In the genomic region with DNA sequence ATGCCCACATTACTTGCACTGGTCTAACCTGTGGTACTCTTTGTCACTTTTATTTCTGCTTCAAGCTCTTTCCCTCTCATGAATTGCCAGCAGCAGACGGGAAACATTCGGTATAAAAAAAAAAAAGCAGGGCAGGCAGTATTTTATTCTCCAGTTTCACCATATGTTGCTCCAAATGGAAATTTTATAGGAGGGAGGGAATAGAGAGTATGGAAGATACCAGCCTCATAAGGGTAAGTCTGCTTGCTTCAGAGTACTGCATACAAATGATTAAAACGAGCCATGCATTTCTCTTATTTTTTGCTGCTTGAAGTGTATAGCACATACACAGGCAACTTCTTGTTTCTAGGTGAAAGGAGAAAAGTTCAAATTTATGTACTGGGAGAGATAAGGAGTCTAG, we compare ENCODE assay signal across 25 mouse cellular contexts.
A peak's percentile ranks its signal among the peaks of the same experiment; 100 is the strongest.
DNase-seq lines count a peak whose midpoint lies in the region; ATAC-seq lines count a peak whose summit lies in the region.
"Had no signal": no experiment of that assay in that cellular context is flagged by ENCODE, and none has a peak within 500 bp of the region (broad histone marks: within the 10 kb centered on the region; RNA-seq: fewer than 3 reads in every experiment).

No protein-coding gene starts in this region.

- no peak overlapping the region for H3K4me2 ChIP-seq in forebrain, embryonic 15.5 days (replicated peaks)
- no peak overlapping the region for H3K4me2 ChIP-seq in forebrain, embryonic 11.5 days (ENCODE audit: low read depth, low read length, severe bottlenecking)
- H3K4me2 ChIP-seq: heart, embryonic 11.5 days; heart, embryonic 15.5 days; hindbrain, embryonic 14.5 days; intestine, embryonic 15.5 days had no signal

- H3K9me3 ChIP-seq in forebrain, embryonic 15.5 days: no peaks in the 10 kb centered on the region
- H3K9me3 ChIP-seq in forebrain, embryonic 11.5 days (ENCODE audit: control insufficient read depth, low read length): no peaks in the 10 kb centered on the region
- H3K9me3 ChIP-seq: embryonic facial prominence, embryonic 10.5 days; heart, embryonic 15.5 days; hindbrain, embryonic 10.5 days; intestine, embryonic 15.5 days had no signal

- H3K27me3 ChIP-seq in forebrain, embryonic 15.5 days: no peaks in the 10 kb centered on the region
- H3K27me3 ChIP-seq in forebrain, embryonic 11.5 days (ENCODE audit: control insufficient read depth, insufficient read depth, low read length): no peaks in the 10 kb centered on the region
- H3K27me3 ChIP-seq: CH12.LX; heart, embryonic 15.5 days; intestine, embryonic 15.5 days; Patski had no signal

- DNase-seq in forebrain, embryonic 11.5 days (ENCODE audit: low spot score): no peak
- DNase-seq in layer of hippocampus, adult 9-11 months: peak; percentile 2
- DNase-seq in layer of hippocampus, adult 8-10 months (ENCODE audit: low spot score in 2 of 2): no peak
- peak; percentile 48 for DNase-seq in brain, adult 2 months (ENCODE audit: low read depth, low spot score)
- DNase-seq in brain, embryonic 18.5 days (ENCODE audit: low read depth, low spot score): peak; percentile 43
- no peak for DNase-seq in embryo, embryonic 11 days
- no peak for DNase-seq in retina, postnatal 1 day
- DNase-seq: adrenal gland, postnatal 14 days; cerebellum, adult 11 months; cerebellum, adult 9-10 months; cerebellum, postnatal 36 days; gastrocnemius, postnatal 14 days; heart, adult 2 months; heart, postnatal 14 days; kidney, adult 18-20 months had no signal

- no peak overlapping the region for H3K9ac ChIP-seq in forebrain, embryonic 15.5 days (replicated peaks)
- H3K9ac ChIP-seq in forebrain, embryonic 11.5 days (ENCODE audit: low read length): no peak overlapping the region
- H3K9ac ChIP-seq: heart, embryonic 15.5 days; hindbrain, embryonic 14.5 days; intestine, embryonic 15.5 days had no signal

- H3K27ac ChIP-seq in forebrain, embryonic 15.5 days (replicated peaks): 0 out of 2 replicates have a peak overlapping the region, but pooled peaks have one; percentile 43
- no peak overlapping the region for H3K27ac ChIP-seq in forebrain, embryonic 11.5 days (ENCODE audit: low read depth, low read length)
- H3K27ac ChIP-seq: embryonic facial prominence, embryonic 10.5 days; heart, adult 2 months; heart, embryonic 15.5 days; hindbrain, embryonic 10.5 days; hindbrain, embryonic 14.5 days; intestine, embryonic 15.5 days had no signal

- peak; percentile 70 for ATAC-seq in forebrain, embryonic 15.5 days (replicated peaks)
- ATAC-seq in forebrain, embryonic 11.5 days (replicated peaks; ENCODE audit: low FRiP score): no peak
- ATAC-seq: activated CD4-positive, CD25-positive, alpha-beta regulatory T cell, adult 4 months; intestine, embryonic 15.5 days; Patski had no signal

- no peaks in the 10 kb centered on the region for H3K36me3 ChIP-seq in forebrain, embryonic 15.5 days
- no peaks in the 10 kb centered on the region for H3K36me3 ChIP-seq in forebrain, embryonic 11.5 days (ENCODE audit: control insufficient read depth, insufficient read depth, low read length)
- H3K36me3 ChIP-seq: embryonic facial prominence, embryonic 10.5 days; heart, embryonic 15.5 days; hindbrain, embryonic 10.5 days; intestine, embryonic 15.5 days had no signal

- WGBS in forebrain, embryonic 15.5 days: 71% methylated on average over 3 of the region's 3 CpGs
- WGBS in forebrain, embryonic 11.5 days: 85% methylated on average over 3 of the region's 3 CpGs

- H3K4me1 ChIP-seq in forebrain, embryonic 15.5 days: 0 out of 2 replicates have a peak, but pooled peaks cover 3% of the 10 kb centered on the region
- H3K4me1 ChIP-seq in forebrain, embryonic 11.5 days (replicated peaks; ENCODE audit: control insufficient read depth, insufficient read depth, low read length): no peaks in the 10 kb centered on the region
- H3K4me1 ChIP-seq: embryonic facial prominence, embryonic 10.5 days; heart, embryonic 15.5 days; intestine, embryonic 15.5 days had no signal

- no peak overlapping the region for H3K4me3 ChIP-seq in forebrain, embryonic 15.5 days
- H3K4me3 ChIP-seq in forebrain, embryonic 11.5 days (ENCODE audit: low read depth, low read length): no peak overlapping the region
- H3K4me3 ChIP-seq: embryonic facial prominence, embryonic 10.5 days; heart, adult 2 months; heart, embryonic 15.5 days; hindbrain, embryonic 10.5 days; intestine, embryonic 15.5 days had no signal

Comparison
In these comparisons a context has a peak if more than half of its experiments do, and no peak if none do; other contexts are left out.
1. DNase-seq: peak in layer of hippocampus, adult 9-11 months (single experiment), brain, adult 2 months (single experiment) and brain, embryonic 18.5 days (single experiment); none in forebrain, embryonic 11.5 days (single experiment), layer of hippocampus, adult 8-10 months (0 of 2), embryo, embryonic 11 days (single experiment) and retina, postnatal 1 day (single experiment).